Mouse (Mus musculus) erythroblast, embryonic 14.5 days (primary cell): Measurements from ENCODE around the gene Sesn3.

Experiments
- GATA1 ChIP-seq: IDR thresholded peaks from 2 replicates; pipeline ENCODE4 v1.6.1; 2012; ENCODE audit warnings: low read length, inconsistent platforms, mixed read lengths
- TAL1 ChIP-seq: IDR thresholded peaks from 3 replicates; pipeline ENCODE4 v1.6.1; 2012; ENCODE audit warnings: low read length, inconsistent platforms, mixed read lengths

- no peak for TF ChIP-seq GATA1
- no peak for TF ChIP-seq TAL1
These were observed at the start of gene Sesn3 for GRCm38 (mm10) chr9:14274986-14275720.
